Mouse (Mus musculus) stomach, embryonic 16.5 days (tissue): Measurements from ENCODE around the gene Zfp61. TPM values are rescaled to one million over a fixed set of nuclear protein-coding genes. Genes with fewer than 3 reads are reported as not detected.

Experiments
- ATAC-seq: fragments of 200-750 bp; cut with Nextera tagmentation; 2 replicates; pipeline ENCODE4 v1.8.0; 2017; ENCODE audit warnings: moderate number of reproducible peaks, moderate TSS enrichment; ENCODE audit not compliant: insufficient read depth, low FRiP score
- H3K27ac ChIP-seq: fragments of 300-500 bp; sonication (generic); 2 replicates; pipeline ENCODE4 v1.5.1; 2014; ENCODE audit warnings: low read length
- H3K27me3 ChIP-seq: fragments of 300-500 bp; sonication (generic); 2 replicates; pipeline ENCODE4 v1.6.1; 2014; ENCODE audit warnings: low read length, control low read depth, mixed read lengths; ENCODE audit not compliant: control insufficient read depth, insufficient read depth
- H3K36me3 ChIP-seq: fragments of 300-500 bp; sonication (generic); 2 replicates; pipeline ENCODE4 v1.6.1; 2014; ENCODE audit warnings: low read length; ENCODE audit not compliant: control insufficient read depth, insufficient read depth
- H3K4me1 ChIP-seq: fragments of 300-500 bp; sonication (generic); 2 replicates; pipeline ENCODE4 v1.6.1; 2014; ENCODE audit warnings: low read length, control low read depth, mixed read lengths; ENCODE audit not compliant: control insufficient read depth, insufficient read depth
- H3K4me2 ChIP-seq: fragments of 300-500 bp; sonication (generic); 2 replicates; pipeline ENCODE4 v1.6.1; 2014; ENCODE audit warnings: low read depth, low read length, mixed read lengths
- H3K4me3 ChIP-seq: fragments of 300-500 bp; sonication (generic); replicated peaks from 2 replicates; pipeline ENCODE4 v1.5.1; 2014; ENCODE audit warnings: mild to moderate bottlenecking, low read length
- H3K9ac ChIP-seq: fragments of 300-500 bp; sonication (generic); 2 replicates; pipeline ENCODE4 v1.6.1; 2014; ENCODE audit warnings: low read length
- H3K9me3 ChIP-seq: fragments of 300-500 bp; sonication (generic); replicated peaks from 2 replicates; pipeline ENCODE4 v1.6.1; 2016; ENCODE audit warnings: low read length, control low read depth; ENCODE audit not compliant: control insufficient read depth
- WGBS: fragments of 180-500 bp; shearing (Covaris S2); extraction: QIAGEN DNeasy Blood & Tissue Kit; methylation state at CpG from one replicate; pipeline ENCODE4 v1.1.7; 2014; 5-methylcytosine and 5-hydroxymethylcytosine counted together
- polyA plus RNA-seq: library from polyadenylated mRNA; unstranded; fragments of >200 nt; fragmentation: Nextera tagmentation; extraction: Ambion mirVana; gene quantifications from 2 replicates; pipeline ENCODE4 v1.2.1, GENCODE M21; 2015

Zfp61 gene
- polyA plus RNA-seq: 31.4 and 32.2 TPM in 2 replicates

- Histone ChIP-seq H3K4me1 (0 out of 2 replicates have a peak, but pooled peaks cover 8% of the 10 kb centered on the region), H3K27ac (peak within 1 kb of the TSS; percentile 69; the same call in 1 of the 2 replicates), H3K9ac (peak within 1 kb of the TSS; percentile 64), H3K27me3 (no peaks in the 10 kb centered on the region), H3K4me2 (peak within 1 kb of the TSS; percentile 87), H3K36me3 (peaks cover 17% of the 10 kb centered on the region), H3K9me3 (no peaks in the 10 kb centered on the region), H3K4me3 (peak within 1 kb of the TSS; percentile 81)
- peak; percentile 83 for ATAC-seq
- 3% methylated on average over 13 of the region's 13 CpGs for WGBS
These were observed at the start of gene Zfp61 for GRCm38 (mm10) chr7:24300771-24301282. Zfp61 (minus strand) TSS chr7:24301232.

DNA sequence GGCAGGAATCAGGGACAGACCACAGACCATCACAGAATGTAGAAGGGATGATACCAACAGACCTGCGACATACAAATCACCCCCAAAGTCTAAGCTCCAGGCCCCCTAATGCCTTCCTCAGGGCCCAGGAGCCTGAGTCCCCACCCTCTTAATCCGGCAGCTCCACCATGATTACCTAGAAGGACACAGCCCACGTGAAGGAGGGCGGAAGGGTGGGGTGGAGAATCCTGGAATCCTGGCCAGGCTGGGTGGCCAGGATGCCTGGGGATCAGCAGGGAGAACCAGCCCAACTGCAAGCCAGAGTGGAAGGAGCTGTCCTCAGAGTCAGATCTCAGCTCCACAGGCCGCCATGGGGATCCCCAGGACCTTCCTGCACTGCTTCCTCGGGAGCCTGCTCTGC lies 47.9 kb upstream of the Zfp61 start, which contains the start of gene Lypd5:
Gene Lypd5, plus strand, starts transcription at position 301 of the 400 bp plus-strand sequence.
- H3K27me3 ChIP-seq: no peaks in the 10 kb centered on the region
- peak within 1 kb of the TSS; percentile 7; the same call in 1 of the 2 replicates for H3K9ac ChIP-seq
- no peaks in the 10 kb centered on the region for H3K4me1 ChIP-seq
- no peaks in the 10 kb centered on the region for H3K36me3 ChIP-seq
- no peak for ATAC-seq
- no peak within 1 kb of the TSS for H3K4me3 ChIP-seq
- WGBS: 42% methylated on average over 6 of the region's 6 CpGs
- H3K27ac ChIP-seq: no peak within 1 kb of the TSS
- H3K4me2 ChIP-seq: no peak within 1 kb of the TSS
- H3K9me3 ChIP-seq: no peaks in the 10 kb centered on the region

GRCm38 (mm10) chr7:24346444-24346843 lies 45.4 kb upstream of the Zfp61 start:
- Histone ChIP-seq H3K4me2 (no peak overlapping the region), H3K9me3 (no peaks in the 10 kb centered on the region), H3K4me3 (no peak overlapping the region), H3K36me3 (no peaks in the 10 kb centered on the region), H3K27ac (no peak overlapping the region), H3K27me3 (no peaks in the 10 kb centered on the region), H3K4me1 (no peaks in the 10 kb centered on the region), H3K9ac (no peak overlapping the region)
- ATAC-seq: no peak
- 62% methylated on average over 5 of the region's 5 CpGs for WGBS

GRCm38 (mm10) chr7:24343701-24344272 lies 42.8 kb upstream of the Zfp61 start:
- Histone ChIP-seq H3K4me3 (no peak overlapping the region), H3K27ac (no peak overlapping the region), H3K9ac (0 out of 2 replicates have a peak overlapping the region, but pooled peaks have one; percentile 19), H3K4me1 (no peaks in the 10 kb centered on the region), H3K27me3 (no peaks in the 10 kb centered on the region), H3K36me3 (no peaks in the 10 kb centered on the region), H3K4me2 (no peak overlapping the region), H3K9me3 (no peaks in the 10 kb centered on the region)
- no peak for ATAC-seq
- WGBS: 54% methylated on average over 7 of the region's 7 CpGs

DNA sequence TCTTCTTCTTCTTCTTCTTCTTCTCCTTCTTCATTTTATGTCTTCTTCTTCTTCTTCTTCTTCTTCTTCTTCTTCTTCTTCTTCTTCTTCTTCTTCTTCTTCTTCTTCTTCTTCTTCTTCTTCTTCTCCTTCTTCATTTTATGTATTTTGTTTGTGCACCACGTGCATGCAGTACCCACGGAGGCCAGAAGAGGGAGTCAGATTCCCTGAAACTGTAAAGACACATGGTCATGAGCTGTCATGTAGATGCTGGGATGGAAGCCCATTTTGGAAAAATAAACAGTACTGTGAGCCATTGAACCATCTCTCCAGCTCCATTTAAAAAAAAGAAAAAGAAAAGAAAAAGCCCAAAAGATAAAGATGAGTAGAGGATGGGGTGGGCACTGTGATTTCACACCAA lies 37.2 kb upstream of the Zfp61 start:
- Histone ChIP-seq H3K4me2 (no peak overlapping the region), H3K9me3 (no peaks in the 10 kb centered on the region), H3K27ac (no peak overlapping the region), H3K27me3 (peaks cover 3% of the 10 kb centered on the region; the same call in 1 of the 2 replicates), H3K4me3 (no peak overlapping the region), H3K4me1 (no peaks in the 10 kb centered on the region), H3K36me3 (no peaks in the 10 kb centered on the region), H3K9ac (no peak overlapping the region)
- ATAC-seq: no peak
- 42% methylated on average over 2 of the region's 2 CpGs for WGBS

GRCm38 (mm10) chr7:24335699-24336309 lies 34.8 kb upstream of the Zfp61 start:
- Histone ChIP-seq H3K9ac (no peak overlapping the region), H3K27ac (no peak overlapping the region), H3K9me3 (no peaks in the 10 kb centered on the region), H3K4me1 (no peaks in the 10 kb centered on the region), H3K4me2 (no peak overlapping the region), H3K4me3 (no peak overlapping the region), H3K27me3 (peaks cover 3% of the 10 kb centered on the region; the same call in 1 of the 2 replicates), H3K36me3 (no peaks in the 10 kb centered on the region)
- ATAC-seq: no peak
- WGBS: 11% methylated on average over 5 of the region's 5 CpGs

DNA sequence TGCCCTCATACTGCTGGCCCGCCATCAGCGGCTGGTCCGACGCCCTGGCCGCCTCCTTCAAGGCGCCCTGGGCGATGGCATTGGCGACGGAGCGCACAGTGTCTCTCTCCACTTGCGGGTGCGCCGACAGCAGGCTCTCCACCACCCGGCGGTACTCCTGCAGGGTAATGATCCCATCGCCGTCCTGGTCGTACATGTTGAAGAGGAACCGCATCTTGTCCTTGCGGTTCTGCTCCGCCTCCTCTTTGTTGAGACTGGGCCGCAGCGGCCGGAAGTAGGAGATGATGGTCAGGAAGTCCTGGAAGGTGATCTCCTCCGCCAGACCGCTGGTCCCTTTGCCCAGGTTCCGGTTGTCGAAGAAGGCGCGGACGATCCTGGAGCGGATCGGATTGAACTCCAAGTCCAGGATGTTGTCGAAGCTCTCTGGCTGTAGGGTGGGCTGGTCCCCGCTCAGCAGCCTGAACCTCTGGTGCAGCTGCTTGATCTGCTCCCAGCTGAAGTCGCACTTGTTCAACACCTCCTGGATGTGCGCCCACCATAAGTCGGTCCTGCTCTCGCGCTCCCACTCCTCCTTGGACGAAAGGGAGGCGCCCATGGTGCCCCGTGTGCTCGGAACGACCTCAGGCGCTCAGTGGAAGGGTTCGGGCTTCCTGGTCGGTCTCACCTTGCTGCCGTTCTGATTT lies 32.4 kb upstream of the Zfp61 start, which contains the start of gene Tescl:
Gene Tescl, minus strand, starts transcription at position 633 of the 683 bp plus-strand sequence.
- 37% methylated on average over 49 of the region's 49 CpGs for WGBS
- Histone ChIP-seq H3K9me3 (no peaks in the 10 kb centered on the region), H3K27ac (no peak within 1 kb of the TSS), H3K4me3 (0 out of 2 replicates have a peak within 1 kb of the TSS, but pooled peaks have one; percentile 11), H3K27me3 (peaks cover 3% of the 10 kb centered on the region; the same call in 1 of the 2 replicates), H3K36me3 (no peaks in the 10 kb centered on the region), H3K4me2 (peak within 1 kb of the TSS; percentile 35), H3K9ac (0 out of 2 replicates have a peak within 1 kb of the TSS, but pooled peaks have one; percentile 45), H3K4me1 (no peaks in the 10 kb centered on the region)
- no peak for ATAC-seq

DNA sequence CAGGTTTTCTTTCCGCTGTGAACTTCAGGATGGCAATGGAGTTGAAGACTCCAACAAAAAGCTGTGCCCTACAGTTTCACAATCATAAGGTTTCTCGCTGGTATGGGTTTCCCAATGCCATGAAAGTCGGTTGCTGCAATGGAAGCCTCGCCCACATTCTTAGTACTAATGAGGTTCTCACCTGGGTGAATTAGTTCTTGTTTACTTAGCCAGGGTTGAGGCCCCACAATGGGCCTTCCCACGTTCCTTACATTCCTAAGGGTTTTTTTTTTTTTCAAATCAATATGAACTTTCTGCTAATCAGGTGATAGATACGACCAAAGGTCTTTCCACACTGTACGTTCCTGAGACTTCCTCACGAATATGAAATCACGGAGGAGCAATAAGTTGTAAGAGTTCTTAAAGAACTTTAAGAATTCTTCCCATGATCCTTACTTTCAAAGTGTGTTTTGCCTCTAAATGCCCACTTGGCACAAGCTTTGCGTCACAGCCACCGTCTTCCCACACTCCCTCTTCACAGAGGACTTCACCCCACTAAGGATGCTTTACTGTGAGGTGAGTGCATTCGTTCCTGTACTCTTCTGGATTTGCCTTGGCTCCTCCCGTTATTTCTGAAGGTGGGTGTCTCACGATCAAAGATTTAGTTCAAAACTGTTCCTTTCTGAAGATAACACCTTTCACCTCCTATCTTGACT lies 26.4 kb upstream of the Zfp61 start:
- Histone ChIP-seq H3K9ac (no peak overlapping the region), H3K27me3 (no peaks in the 10 kb centered on the region), H3K4me2 (no peak overlapping the region), H3K27ac (no peak overlapping the region), H3K9me3 (peaks cover 10% of the 10 kb centered on the region; the same call in 1 of the 2 replicates), H3K36me3 (no peaks in the 10 kb centered on the region), H3K4me1 (peaks cover 2% of the 10 kb centered on the region; the same call in 1 of the 2 replicates), H3K4me3 (no peak overlapping the region)
- ATAC-seq: peak; percentile 63; the same call in 1 of the 2 replicates
- 66% methylated on average over 14 of the region's 14 CpGs for WGBS
